Mouse (Mus musculus) stomach, postnatal 0 days (tissue): ENCODE results near the gene Ffar4. TPM values are rescaled to one million over a fixed set of nuclear protein-coding genes. Genes with fewer than 3 reads are reported as not detected.

Experiments
- ATAC-seq: fragments of 200-750 bp; cut with Nextera tagmentation; 2 replicates; pipeline ENCODE4 v1.8.0; 2017; ENCODE audit not compliant: low FRiP score, low TSS enrichment
- DNase-seq: peaks from one replicate; pipeline ENCODE4 v3.0.0-alpha.2; 2016; ENCODE audit warnings: low spot score
- H3K27ac ChIP-seq: fragments of 300-500 bp; sonication (generic); replicated peaks from 2 replicates; pipeline ENCODE4 v1.5.1; 2014; ENCODE audit warnings: mild to moderate bottlenecking, control low read depth
- H3K27me3 ChIP-seq: fragments of 300-500 bp; sonication (generic); 2 replicates; pipeline ENCODE4 v1.6.1; 2014; ENCODE audit warnings: low read length; ENCODE audit not compliant: control insufficient read depth, insufficient read depth
- H3K36me3 ChIP-seq: fragments of 300-500 bp; sonication (generic); 2 replicates; pipeline ENCODE4 v1.6.1; 2014; ENCODE audit warnings: low read length, mixed read lengths; ENCODE audit not compliant: control insufficient read depth, insufficient read depth
- H3K4me1 ChIP-seq: fragments of 300-500 bp; sonication (generic); replicated peaks from 2 replicates; pipeline ENCODE4 v1.6.1; 2014; ENCODE audit warnings: antibody characterized with exemption; ENCODE audit not compliant: control insufficient read depth, insufficient read depth
- H3K4me2 ChIP-seq: fragments of 300-500 bp; sonication (generic); replicated peaks from 2 replicates; pipeline ENCODE4 v1.6.1; 2014; ENCODE audit warnings: low read depth, mild to moderate bottlenecking, control low read depth, moderate library complexity
- H3K4me3 ChIP-seq: fragments of 300-500 bp; sonication (generic); 2 replicates; pipeline ENCODE4 v1.5.1; 2014; ENCODE audit warnings: low read depth, low read length, control low read depth
- H3K9ac ChIP-seq: fragments of 300-500 bp; sonication (generic); 2 replicates; pipeline ENCODE4 v1.6.1; 2014; ENCODE audit warnings: mild to moderate bottlenecking, low read length, control low read depth, mixed read lengths
- H3K9me3 ChIP-seq: fragments of 300-500 bp; sonication (generic); 2 replicates; pipeline ENCODE4 v1.6.1; 2016; ENCODE audit warnings: low read length; ENCODE audit not compliant: control insufficient read depth
- CTCF ChIP-seq: IDR thresholded peaks from 2 replicates; pipeline ENCODE4 v1.5.1; 2016; ENCODE audit warnings: antibody characterized with exemption, low read depth, mild to moderate bottlenecking, moderate library complexity
- EP300 ChIP-seq: optimal IDR thresholded peaks from 2 replicates; pipeline ENCODE3; 2016; ENCODE audit warnings: antibody characterized with exemption
- WGBS: fragments of 180-500 bp; shearing (Covaris S2); extraction: QIAGEN DNeasy Blood & Tissue Kit; methylation state at CpG from one replicate; pipeline ENCODE4 v1.1.7; 2014; 5-methylcytosine and 5-hydroxymethylcytosine counted together
- polyA plus RNA-seq: library from polyadenylated mRNA; unstranded; fragments of >200 nt; fragmentation: Nextera tagmentation; extraction: Ambion mirVana; gene quantifications from 2 replicates; pipeline ENCODE4 v1.2.1, GENCODE M21; 2015

Gene Ffar4
- polyA plus RNA-seq, 1 experiment from 2014 or later = 6.8 TPM

DNA sequence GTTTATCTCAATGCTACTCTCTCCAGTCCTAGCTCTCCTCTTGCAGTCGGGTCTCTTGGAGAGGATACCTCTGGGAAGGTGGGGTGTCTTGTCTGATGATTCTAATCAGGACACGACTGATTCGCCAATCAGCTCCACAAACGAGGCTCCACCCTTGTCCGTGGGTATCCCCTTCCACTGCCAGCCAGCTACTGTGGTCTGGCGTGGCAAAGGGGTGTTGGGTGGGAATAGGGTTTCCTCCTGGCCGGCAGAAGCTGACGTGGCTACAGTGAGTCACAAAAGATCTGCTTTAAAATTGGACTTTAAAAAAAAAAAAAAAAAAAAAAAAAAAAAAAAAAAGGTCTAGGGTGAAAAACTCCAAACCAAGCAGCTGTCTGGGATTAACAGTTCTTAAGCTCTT lies 14.2 kb downstream of the Ffar4 start:
- Histone ChIP-seq H3K9me3 (no peaks in the 10 kb centered on the region), H3K4me1 (no peaks in the 10 kb centered on the region), H3K4me3 (no peak overlapping the region), H3K9ac (no peak overlapping the region), H3K27ac (no peak overlapping the region), H3K27me3 (no peaks in the 10 kb centered on the region), H3K36me3 (no peaks in the 10 kb centered on the region), H3K4me2 (no peak overlapping the region)
- WGBS = 66% methylated on average over 8 of the region's 8 CpGs
- no peak for ATAC-seq
- TF ChIP-seq EP300 (no peak), CTCF (no peak)
- DNase-seq = no peak

DNA sequence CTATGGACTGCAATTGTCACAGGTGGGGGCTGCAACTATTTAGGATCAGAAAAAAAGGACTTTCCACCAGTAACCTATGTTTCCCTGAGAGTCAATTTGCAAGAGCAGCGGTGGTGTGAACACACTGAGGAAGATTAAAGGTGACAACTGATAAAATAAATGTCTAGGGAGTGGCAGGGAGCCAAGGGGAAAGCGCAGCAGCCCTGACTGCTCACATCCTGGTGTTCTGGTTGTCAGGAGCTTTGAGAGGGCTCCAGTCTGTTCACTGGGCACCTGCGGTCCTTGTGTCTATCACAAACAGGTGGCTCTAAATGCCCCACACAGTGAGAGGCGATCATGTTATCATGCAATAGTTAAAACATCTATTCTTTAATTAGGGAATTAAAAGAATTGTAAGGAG lies 15.7 kb downstream of the Ffar4 start:
- DNase-seq (no peak), ATAC-seq (no peak)
- TF ChIP-seq EP300 (no peak), CTCF (no peak)
- H3K9me3 ChIP-seq = no peaks in the 10 kb centered on the region
- H3K27ac ChIP-seq = no peak overlapping the region
- H3K36me3 ChIP-seq = no peaks in the 10 kb centered on the region
- no peak overlapping the region for H3K9ac ChIP-seq
- H3K4me1 ChIP-seq = no peaks in the 10 kb centered on the region
- H3K4me2 ChIP-seq = no peak overlapping the region
- H3K4me3 ChIP-seq = no peak overlapping the region
- no peaks in the 10 kb centered on the region for H3K27me3 ChIP-seq
- 26% methylated on average over 4 of the region's 4 CpGs for WGBS

GRCm38 (mm10) chr19:38114834-38115491 lies 18.1 kb downstream of the Ffar4 start:
- H3K9ac ChIP-seq = no peak overlapping the region
- H3K4me1 ChIP-seq = no peaks in the 10 kb centered on the region
- no peaks in the 10 kb centered on the region for H3K36me3 ChIP-seq
- H3K27me3 ChIP-seq = no peaks in the 10 kb centered on the region
- no peak overlapping the region for H3K4me3 ChIP-seq
- no peaks in the 10 kb centered on the region for H3K9me3 ChIP-seq
- WGBS = 92% methylated on average over 7 of the region's 7 CpGs
- TF ChIP-seq EP300 (no peak), CTCF (no peak)
- ATAC-seq (no peak), DNase-seq (no peak)
- no peak overlapping the region for H3K4me2 ChIP-seq
- H3K27ac ChIP-seq = no peak overlapping the region

GRCm38 (mm10) chr19:38120123-38120760 lies 23.4 kb downstream of the Ffar4 start:
- Histone ChIP-seq H3K4me3 (no peak overlapping the region), H3K27me3 (no peaks in the 10 kb centered on the region), H3K4me1 (no peaks in the 10 kb centered on the region), H3K4me2 (no peak overlapping the region), H3K9me3 (no peaks in the 10 kb centered on the region), H3K27ac (no peak overlapping the region), H3K36me3 (no peaks in the 10 kb centered on the region), H3K9ac (no peak overlapping the region)
- TF ChIP-seq CTCF (no peak), EP300 (no peak)
- 71% methylated on average over 5 of the region's 5 CpGs for WGBS
- DNase-seq (no peak), ATAC-seq (no peak)

DNA sequence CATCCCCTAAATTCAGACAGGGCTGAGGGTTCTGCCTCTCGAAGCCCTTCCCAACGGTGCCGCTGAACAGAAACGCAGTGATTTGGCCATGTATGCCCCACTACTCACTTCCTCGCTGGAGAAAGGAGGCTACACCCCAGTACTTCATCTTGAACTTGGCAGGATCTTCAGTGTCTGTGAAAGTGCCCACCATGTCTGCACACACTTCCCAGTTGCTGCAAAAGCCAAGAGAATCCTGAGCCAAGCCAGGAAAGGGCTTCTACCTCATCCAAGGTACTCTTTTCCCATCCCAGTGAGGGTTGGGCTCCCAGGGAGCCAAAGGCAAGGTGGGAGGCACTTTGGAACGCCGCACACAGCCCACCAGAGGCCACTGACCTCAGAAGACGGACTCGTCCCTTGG lies 27.1 kb downstream of the Ffar4 start:
- Histone ChIP-seq H3K27ac (no peak overlapping the region), H3K36me3 (no peaks in the 10 kb centered on the region), H3K4me1 (no peaks in the 10 kb centered on the region), H3K9me3 (no peaks in the 10 kb centered on the region), H3K27me3 (no peaks in the 10 kb centered on the region), H3K9ac (0 out of 2 replicates have a peak overlapping the region, but pooled peaks have one; percentile 39), H3K4me2 (peak overlapping the region; percentile 86), H3K4me3 (peak overlapping the region; percentile 48)
- ATAC-seq (no peak), DNase-seq (no peak)
- WGBS = 41% methylated on average over 9 of the region's 9 CpGs
- no peak for TF ChIP-seq CTCF
- no peak for TF ChIP-seq EP300
